Mouse (Mus musculus) activated CD4-positive, CD25-positive, alpha-beta regulatory T cell, adult 4 months (primary cell): Measurements from ENCODE around the gene Zfp108. TPM values are rescaled to one million over a fixed set of nuclear protein-coding genes. Genes with fewer than 3 reads are reported as not detected.
A peak's percentile ranks its signal among the peaks of the same experiment; 100 is the strongest.

Experiments used
- ATAC-seq: one replicate; pipeline ENCODE4 v1.8.0; 2017
- polyA plus RNA-seq, 2 experiments: library from polyadenylated mRNA; unstranded; fragments of 100-300 nt; shearing (Covaris generic); gene quantifications; one replicate each; pipeline ENCODE4 v1.2.1; 2017

Zfp108 gene
- polyA plus RNA-seq, 2 experiments from 2014 or later: 0.46 to 0.68 TPM

- ATAC-seq: no peak
These were observed 32.3 kb downstream of the Zfp108 start for GRCm38 (mm10) chr7:24286916-24287315.

DNA sequence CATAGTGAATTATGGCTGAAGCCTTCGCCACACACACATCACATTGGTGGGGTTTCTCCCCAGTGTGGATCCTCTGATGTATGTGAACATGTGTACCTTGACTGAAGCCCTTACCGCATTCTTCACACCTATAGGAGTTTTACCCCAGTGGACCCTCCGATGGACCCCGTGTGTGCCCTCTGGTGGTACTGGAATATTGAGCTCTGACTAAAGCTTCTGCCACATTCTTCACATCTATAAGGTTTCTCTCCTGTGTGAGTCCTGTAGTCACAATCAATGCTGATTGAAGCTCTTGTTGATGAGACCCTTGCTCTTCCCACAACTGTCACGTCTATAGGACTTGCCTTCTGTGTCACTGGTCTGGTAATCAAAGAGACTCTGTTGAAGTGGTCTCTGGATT lies 33.1 kb downstream of the Zfp108 start:
- ATAC-seq: no peak

DNA sequence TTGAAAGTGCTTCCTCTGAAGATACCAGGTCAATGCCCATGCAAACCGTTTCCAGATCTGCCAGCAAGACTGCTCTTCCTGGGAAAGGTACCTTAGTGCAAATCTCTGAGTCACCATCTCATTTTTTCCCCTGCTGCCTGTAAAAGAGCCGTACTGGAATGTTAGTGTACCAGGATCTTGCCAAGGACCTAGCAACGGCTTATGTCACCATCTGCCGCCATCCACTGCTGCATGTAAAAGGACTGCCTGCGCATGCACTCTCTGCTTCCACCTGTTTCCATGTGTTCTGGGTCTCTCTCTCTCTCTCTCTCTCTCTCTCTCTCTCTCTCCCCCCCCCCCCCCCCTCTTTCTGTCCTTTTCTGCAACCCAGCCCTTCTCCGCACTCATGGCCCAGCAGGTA lies 33.9 kb downstream of the Zfp108 start:
- ATAC-seq: no peak

DNA sequence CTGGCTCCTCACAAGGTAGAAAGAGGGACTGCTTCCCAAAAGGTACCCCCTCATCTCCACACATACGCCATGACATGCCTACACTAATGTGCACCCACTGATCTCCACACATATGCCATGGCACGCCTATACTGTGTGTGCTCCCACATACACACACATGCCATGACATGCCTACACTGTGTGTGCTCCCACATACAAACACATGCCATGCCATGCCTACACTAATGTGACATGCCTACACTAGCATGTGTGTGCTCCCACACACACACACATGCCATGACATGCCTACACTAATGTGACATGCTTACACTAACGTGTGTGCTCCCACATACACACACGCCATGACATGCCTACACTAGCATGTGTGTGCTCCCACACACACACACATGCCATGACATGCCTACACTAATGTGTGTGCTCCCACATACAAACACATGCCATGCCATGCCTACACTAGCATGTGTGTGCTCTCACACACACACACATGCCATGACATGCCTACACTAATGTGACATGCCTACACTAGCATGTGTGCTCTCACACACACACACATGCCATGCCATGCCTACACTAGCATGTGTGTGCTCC lies 35.6 kb downstream of the Zfp108 start:
- no peak for ATAC-seq

DNA sequence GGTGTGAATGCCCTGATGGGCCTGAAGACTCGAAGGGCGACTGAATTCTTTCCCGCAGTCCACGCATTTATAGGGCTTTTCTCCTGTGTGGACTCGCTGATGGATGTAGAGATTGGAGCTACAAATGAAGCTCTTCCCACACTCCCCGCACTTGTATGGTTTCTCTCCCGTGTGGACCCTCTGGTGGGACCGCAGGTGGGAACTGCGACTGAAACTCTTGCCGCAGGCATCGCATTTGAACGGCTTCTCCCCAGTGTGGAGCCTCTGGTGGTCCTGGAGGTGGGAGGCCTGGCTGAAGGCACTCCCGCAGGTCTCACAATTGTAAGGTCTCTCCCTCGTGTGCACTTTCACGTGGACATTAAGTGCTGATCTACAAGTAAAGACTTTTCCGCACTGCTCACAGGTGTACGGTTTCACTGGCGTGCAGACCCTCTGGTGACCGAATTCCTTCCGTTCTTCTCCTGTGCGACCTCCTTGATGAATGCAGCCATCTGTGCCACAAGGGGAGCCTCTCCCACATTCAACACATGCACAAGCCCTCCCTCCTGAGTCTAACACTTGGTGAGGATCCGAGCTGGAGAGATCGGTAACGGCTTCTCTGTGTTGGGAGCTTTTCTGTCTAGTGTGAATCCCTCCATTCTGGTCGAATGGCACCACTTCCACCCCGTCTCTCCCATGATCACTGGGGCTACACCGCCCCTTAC lies 36.9 kb downstream of the Zfp108 start:
- no peak for ATAC-seq

DNA sequence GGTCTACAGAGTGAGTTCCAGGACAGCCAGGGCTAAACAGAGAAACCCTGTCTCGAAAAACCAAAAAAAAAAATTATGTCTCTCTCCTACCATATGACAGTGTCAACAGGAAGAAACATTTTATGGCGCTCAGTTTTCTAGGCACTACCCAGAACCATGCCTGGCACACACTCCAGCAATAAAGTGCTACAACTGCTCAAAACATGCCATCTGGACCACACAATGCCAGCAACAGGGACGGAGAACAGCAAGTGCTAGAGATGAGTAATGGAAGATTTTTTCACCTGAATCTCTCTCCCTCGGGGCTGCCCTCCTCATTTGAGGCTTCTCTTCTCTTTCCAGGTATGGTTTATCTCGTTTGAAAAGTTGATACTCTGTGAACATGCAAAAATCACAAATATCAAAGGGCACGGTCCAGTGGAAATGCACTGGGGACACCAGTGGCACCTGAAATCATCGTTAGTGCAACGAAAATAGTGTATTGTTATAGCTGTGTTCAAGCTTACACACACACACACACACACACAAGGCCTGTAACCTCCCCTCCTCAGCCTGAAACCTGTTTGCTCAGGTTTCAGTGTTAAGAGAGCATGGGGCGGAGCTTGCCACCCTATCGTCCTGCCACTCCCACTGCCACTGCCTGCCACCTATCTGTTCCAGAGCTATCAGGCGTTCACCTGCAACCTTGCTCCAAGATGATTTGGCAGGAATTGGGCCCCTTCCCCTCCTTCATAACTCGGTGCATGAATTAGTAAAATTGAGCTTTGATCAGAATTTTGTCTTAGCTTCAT lies 38.7 kb downstream of the Zfp108 start:
- no peak for ATAC-seq

DNA sequence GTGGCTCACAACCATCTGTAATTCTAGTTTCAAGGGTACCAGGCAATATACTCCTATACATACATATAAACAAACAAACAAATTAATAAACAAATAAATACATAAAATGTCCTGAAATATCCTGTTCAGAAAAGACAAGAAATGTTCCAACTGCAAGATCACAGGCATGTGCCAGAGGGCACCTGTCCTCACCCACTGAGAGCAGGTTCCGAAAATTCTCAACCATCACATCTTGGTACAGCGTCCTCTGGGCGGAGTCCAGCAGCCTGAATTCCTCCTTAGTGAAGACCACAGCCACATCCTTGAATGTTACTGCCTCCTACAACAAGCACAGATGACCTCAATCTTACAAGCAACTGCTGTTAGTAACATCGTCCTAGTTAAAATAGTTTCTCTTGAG lies 40.2 kb downstream of the Zfp108 start:
- no peak for ATAC-seq

DNA sequence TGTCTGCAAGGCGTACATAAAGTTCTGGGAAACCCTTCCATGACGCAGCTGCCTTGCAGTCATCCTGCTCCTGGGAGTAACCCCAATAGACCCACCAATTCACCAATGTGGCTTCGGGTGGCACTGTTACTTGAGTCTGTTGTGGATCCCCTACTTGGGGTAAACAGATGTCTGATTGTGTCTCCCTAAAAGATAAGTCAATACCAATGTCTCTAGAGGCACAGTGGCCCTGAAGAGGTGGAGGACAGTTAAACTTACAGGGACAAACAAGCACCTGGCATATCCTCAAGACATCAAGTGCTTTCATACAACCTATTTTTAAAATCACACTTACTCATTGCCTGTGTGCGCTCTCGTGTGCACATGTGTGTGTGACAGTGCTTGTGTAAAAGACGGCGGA lies 40.8 kb downstream of the Zfp108 start:
- no peak for ATAC-seq

DNA sequence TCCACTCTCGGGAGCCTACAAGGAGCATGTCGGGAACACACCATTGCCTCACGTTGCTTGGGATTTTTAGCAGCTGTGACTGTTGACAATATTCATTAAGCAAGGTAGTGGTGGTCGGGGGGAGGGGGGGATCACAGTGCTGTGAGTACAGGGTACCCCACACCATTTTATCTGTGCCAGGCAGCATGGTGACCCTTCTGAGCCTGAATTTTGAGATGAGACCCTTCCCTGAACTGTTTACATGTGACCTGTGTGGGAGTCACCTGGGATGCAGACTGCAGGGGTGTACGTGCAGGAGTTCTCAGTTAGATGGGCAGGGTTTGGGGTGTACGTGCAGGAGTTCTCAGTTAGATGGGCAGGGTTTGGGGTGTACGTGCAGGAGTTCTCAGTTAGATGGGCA lies 41.8 kb downstream of the Zfp108 start:
- ATAC-seq: no peak

GRCm38 (mm10) chr7:24297361-24298095 lies 42.9 kb downstream of the Zfp108 start:
- ATAC-seq: no peak

GRCm38 (mm10) chr7:24298635-24298972 lies 44.0 kb downstream of the Zfp108 start:
- ATAC-seq: no peak

GRCm38 (mm10) chr7:24298973-24299708 lies 44.5 kb downstream of the Zfp108 start:
- peak; percentile 88 for ATAC-seq

GRCm38 (mm10) chr7:24299823-24300481 lies 45.4 kb downstream of the Zfp108 start:
- no peak for ATAC-seq

DNA sequence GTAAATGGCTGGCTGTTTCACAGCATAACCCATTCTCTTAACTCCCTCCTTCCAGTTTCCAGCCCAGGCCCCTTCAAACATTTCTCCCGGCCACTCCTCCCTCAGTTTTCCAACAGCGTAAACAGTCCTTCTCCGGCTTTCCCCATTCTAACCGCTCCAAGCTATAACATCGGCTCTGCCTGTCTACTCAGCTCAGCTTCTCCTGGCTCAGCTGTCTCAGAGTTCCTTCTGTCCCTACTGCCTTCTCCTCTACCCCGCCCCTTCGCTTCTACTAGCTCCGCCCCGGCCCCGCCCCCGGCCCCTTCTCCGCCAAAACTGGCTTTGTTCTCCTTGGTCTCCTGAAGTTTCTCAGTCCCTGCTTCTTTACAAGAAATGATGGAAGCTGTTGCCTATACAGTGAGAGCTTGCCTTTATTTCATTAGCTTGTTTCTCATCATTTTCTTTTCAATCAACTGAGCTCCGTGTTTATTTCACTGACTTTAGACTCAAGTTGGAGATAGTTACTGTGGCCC lies 46.2 kb downstream of the Zfp108 start, which contains the start of gene Zfp61:
Zfp61 (minus strand) TSS at position 462 of the 512 bp plus-strand sequence.
- no peak for ATAC-seq

Other genes starting within 250 kb of the Zfp108 start
- under 1 TPM in 1 of 2 experiments, not detected in 1; 0.26 TPM for gene Vmn1r183, start 201.5 kb upstream of the Zfp108 start, polyA plus RNA-seq
- 10 to 100 TPM; 16.1 to 20.2 TPM for gene Zfp180, start 172.9 kb upstream of the Zfp108 start, polyA plus RNA-seq
- 1 to 10 TPM in 1 of 2 experiments, under 1 TPM in 1; 0.96 to 1.2 TPM for gene Zfp112, start 142.5 kb upstream of the Zfp108 start, polyA plus RNA-seq
- 10 to 100 TPM; 10.9 to 15.5 TPM for gene Zfp235, start 120.6 kb upstream of the Zfp108 start, polyA plus RNA-seq
- gene Zfp114, start 79.7 kb upstream of the Zfp108 start, polyA plus RNA-seq: under 1 TPM; 0.51 to 0.62 TPM
- gene Zfp111, start 43.4 kb upstream of the Zfp108 start, polyA plus RNA-seq: under 1 TPM; 0.58 to 0.78 TPM
- gene Zfp109, start 17.2 kb upstream of the Zfp108 start, polyA plus RNA-seq: 1 to 10 TPM; 1.8 to 2.7 TPM
- 1 to 10 TPM in 1 of 2 experiments, under 1 TPM in 1; 0.61 to 2.0 TPM for gene Zfp93, start 15.6 kb downstream of the Zfp108 start, polyA plus RNA-seq
- gene Zfp61, start 46.4 kb downstream of the Zfp108 start, polyA plus RNA-seq: 10 to 100 TPM; 16.6 to 17.4 TPM
- gene Zfp94, start 61.9 kb downstream of the Zfp108 start, polyA plus RNA-seq: 1 to 10 TPM; 7.8 to 9.3 TPM
- gene Tescl, start 79.1 kb downstream of the Zfp108 start, polyA plus RNA-seq: not detected
- gene Lypd5, start 94.4 kb downstream of the Zfp108 start, polyA plus RNA-seq: not detected
- gene Kcnn4, start 115.5 kb downstream of the Zfp108 start, polyA plus RNA-seq: 100 to 1,000 TPM; 101 to 105 TPM
- 10 to 100 TPM; 24.1 to 31.0 TPM for gene Smg9, start 144.8 kb downstream of the Zfp108 start, polyA plus RNA-seq
- gene Irgc1, start 197.5 kb downstream of the Zfp108 start, polyA plus RNA-seq: not detected
- gene Plaur, start 207.7 kb downstream of the Zfp108 start, polyA plus RNA-seq: 1 to 10 TPM; 1.1 to 1.5 TPM
- gene Cadm4, start 227.2 kb downstream of the Zfp108 start, polyA plus RNA-seq: not detected